Mouse (Mus musculus): ENCODE results near the gene Sdc1. TPM values are rescaled to one million over a fixed set of nuclear protein-coding genes. Genes with fewer than 3 reads are reported as not detected.

Sdc1 gene
- polyA plus RNA-seq, 1 experiment, result 10.9 TPM

DNA sequence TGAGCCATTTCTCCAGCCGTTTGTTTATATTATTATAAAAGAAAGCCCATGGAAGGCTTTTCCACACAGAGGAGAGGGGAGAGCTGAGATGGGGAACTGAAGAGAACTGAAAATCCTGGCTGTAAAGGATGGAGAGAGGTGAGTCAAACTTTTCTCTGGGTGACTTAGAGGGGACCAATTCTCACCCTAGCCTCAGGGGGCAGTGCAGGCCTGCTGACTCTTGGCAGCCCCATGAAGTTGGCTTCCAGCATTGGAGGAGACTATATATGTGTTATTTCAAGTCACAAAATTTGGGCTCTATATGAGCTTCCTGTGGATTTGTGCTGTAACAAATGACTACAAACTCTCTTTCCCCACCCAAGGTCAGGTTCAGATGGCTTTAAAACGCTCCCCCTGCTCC is 8.5 kb upstream of the Sdc1 start:
- H3K4me1 ChIP-seq (ENCODE audit: control insufficient read depth, insufficient read depth, low read length), result no peaks in the 10 kb centered on the region
- H3K4me3 ChIP-seq (ENCODE audit: insufficient read depth, low read length), result no peak overlapping the region
- H3K27ac ChIP-seq (ENCODE audit: insufficient read depth, low read depth, low read length), result no peak overlapping the region
- TF ChIP-seq POLR2A (IDR thresholded peaks at IDR 0.05; ENCODE audit: borderline replicate concordance, low read depth, low read length) (no peak), CTCF (IDR thresholded peaks at IDR 0.05; ENCODE audit: low read depth, low read length) (no peak; the same call in 1 of the 2 replicates)

DNA sequence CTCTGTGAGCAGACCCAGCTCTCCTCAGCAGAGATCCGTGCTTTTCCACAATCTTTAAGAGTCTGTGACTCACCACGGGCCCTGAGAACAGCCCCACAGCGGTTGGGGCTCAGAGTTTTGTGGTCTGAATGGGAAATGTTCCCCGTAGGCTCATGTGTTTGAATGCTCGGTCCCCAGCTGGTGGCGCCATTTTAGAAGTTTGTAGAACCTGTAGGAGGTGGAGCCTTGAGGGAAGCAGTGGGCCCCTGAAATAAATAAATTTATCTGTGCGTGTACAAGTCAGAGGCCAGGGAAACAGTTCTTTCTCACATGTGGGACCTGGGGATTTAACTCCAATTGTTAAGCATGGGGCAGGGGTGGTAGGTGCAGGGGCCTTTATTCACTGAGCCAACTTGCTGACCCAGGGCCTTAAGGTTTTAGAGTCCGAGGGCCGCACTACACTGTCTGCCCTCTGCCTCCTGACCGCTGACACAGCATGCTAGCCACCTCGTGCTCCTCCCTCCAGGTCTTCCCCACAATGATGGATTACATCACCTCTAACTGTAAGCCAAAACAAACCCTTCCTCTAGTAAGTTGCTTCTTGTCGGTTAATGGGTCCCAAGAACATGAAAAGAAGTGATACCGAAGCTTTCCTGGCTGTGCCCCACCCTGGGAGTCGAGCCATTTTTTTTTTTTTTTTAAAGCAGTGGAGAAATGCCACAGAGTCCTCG is 6.7 kb upstream of the Sdc1 start:
- Histone ChIP-seq H3K4me3 (ENCODE audit: insufficient read depth, low read length) (no peak overlapping the region), H3K27ac (ENCODE audit: insufficient read depth, low read depth, low read length) (no peak overlapping the region), H3K4me1 (ENCODE audit: control insufficient read depth, insufficient read depth, low read length) (no peaks in the 10 kb centered on the region)
- no peak for TF ChIP-seq POLR2A (IDR thresholded peaks at IDR 0.05; ENCODE audit: borderline replicate concordance, low read depth, low read length)
- 0 out of 2 replicates have a peak, but pooled peaks have one; percentile 8 for TF ChIP-seq CTCF (IDR thresholded peaks at IDR 0.05; ENCODE audit: low read depth, low read length)

GRCm38 (mm10) chr12:8771844-8772380 is 789 bp downstream of the Sdc1 start:
- H3K4me3 ChIP-seq (ENCODE audit: insufficient read depth, low read length), result peak overlapping the region; percentile 92
- TF ChIP-seq CTCF (IDR thresholded peaks at IDR 0.05; ENCODE audit: low read depth, low read length) (no peak), POLR2A (IDR thresholded peaks at IDR 0.05; ENCODE audit: borderline replicate concordance, low read depth, low read length) (no peak)
- no peak overlapping the region for H3K27ac ChIP-seq (ENCODE audit: insufficient read depth, low read depth, low read length)
- H3K4me1 ChIP-seq (ENCODE audit: control insufficient read depth, insufficient read depth, low read length), result peaks cover 19% of the 10 kb centered on the region

- no peak for TF ChIP-seq CTCF (IDR thresholded peaks at IDR 0.05; ENCODE audit: low read depth, low read length)
- no peak for TF ChIP-seq POLR2A (IDR thresholded peaks at IDR 0.05; ENCODE audit: borderline replicate concordance, low read depth, low read length)
- no peak overlapping the region for H3K27ac ChIP-seq (ENCODE audit: insufficient read depth, low read depth, low read length)
- H3K4me1 ChIP-seq (ENCODE audit: control insufficient read depth, insufficient read depth, low read length), result peaks cover 19% of the 10 kb centered on the region
- H3K4me3 ChIP-seq (ENCODE audit: insufficient read depth, low read length), result peak overlapping the region; percentile 92
These were observed 1.5 kb downstream of the Sdc1 start for GRCm38 (mm10) chr12:8772451-8773143.

DNA sequence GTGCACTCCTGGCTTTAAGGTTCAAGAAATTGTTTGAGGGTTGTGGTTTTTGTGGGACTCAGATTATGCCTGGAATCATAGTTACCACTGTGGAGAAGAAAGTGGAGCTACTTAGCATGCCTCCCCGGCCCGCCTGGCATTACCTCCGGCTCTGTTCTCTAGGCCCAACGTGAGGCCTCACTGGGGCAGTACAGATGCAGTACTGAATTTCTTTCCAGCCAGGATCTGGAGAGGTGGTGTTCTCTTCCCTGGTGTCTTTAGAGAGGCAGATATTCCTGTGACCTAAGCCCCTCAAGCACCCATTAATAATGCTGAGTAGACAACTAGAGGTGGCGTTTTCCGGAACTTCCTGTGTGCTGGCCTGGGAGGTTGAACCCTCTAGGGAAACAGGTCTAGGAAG is 2.2 kb downstream of the Sdc1 start:
- Histone ChIP-seq H3K4me3 (ENCODE audit: insufficient read depth, low read length) (peak overlapping the region; percentile 92), H3K27ac (ENCODE audit: insufficient read depth, low read depth, low read length) (no peak overlapping the region), H3K4me1 (ENCODE audit: control insufficient read depth, insufficient read depth, low read length) (peaks cover 19% of the 10 kb centered on the region)
- TF ChIP-seq CTCF (IDR thresholded peaks at IDR 0.05; ENCODE audit: low read depth, low read length) (no peak), POLR2A (IDR thresholded peaks at IDR 0.05; ENCODE audit: borderline replicate concordance, low read depth, low read length) (no peak)

GRCm38 (mm10) chr12:8774183-8774582 is 3.1 kb downstream of the Sdc1 start:
- Histone ChIP-seq H3K4me3 (ENCODE audit: insufficient read depth, low read length) (no peak overlapping the region), H3K27ac (ENCODE audit: insufficient read depth, low read depth, low read length) (no peak overlapping the region), H3K4me1 (ENCODE audit: control insufficient read depth, insufficient read depth, low read length) (peaks cover 19% of the 10 kb centered on the region)
- TF ChIP-seq CTCF (IDR thresholded peaks at IDR 0.05; ENCODE audit: low read depth, low read length) (no peak), POLR2A (IDR thresholded peaks at IDR 0.05; ENCODE audit: borderline replicate concordance, low read depth, low read length) (no peak)

GRCm38 (mm10) chr12:8776206-8776605 is 5.1 kb downstream of the Sdc1 start:
- TF ChIP-seq CTCF (IDR thresholded peaks at IDR 0.05; ENCODE audit: low read depth, low read length) (no peak), POLR2A (IDR thresholded peaks at IDR 0.05; ENCODE audit: borderline replicate concordance, low read depth, low read length) (no peak)
- Histone ChIP-seq H3K4me1 (ENCODE audit: control insufficient read depth, insufficient read depth, low read length) (peaks cover 21% of the 10 kb centered on the region), H3K4me3 (ENCODE audit: insufficient read depth, low read length) (no peak overlapping the region), H3K27ac (ENCODE audit: insufficient read depth, low read depth, low read length) (no peak overlapping the region)

GRCm38 (mm10) chr12:8776741-8777140 is 5.6 kb downstream of the Sdc1 start:
- H3K4me1 ChIP-seq (ENCODE audit: control insufficient read depth, insufficient read depth, low read length), result peaks cover 22% of the 10 kb centered on the region

GRCm38 (mm10) chr12:8778106-8778505 is 7.0 kb downstream of the Sdc1 start:
- Histone ChIP-seq H3K4me1 (ENCODE audit: control insufficient read depth, insufficient read depth, low read length) (peaks cover 20% of the 10 kb centered on the region), H3K27ac (ENCODE audit: insufficient read depth, low read depth, low read length) (no peak overlapping the region), H3K4me3 (ENCODE audit: insufficient read depth, low read length) (no peak overlapping the region)
- no peak for TF ChIP-seq POLR2A (IDR thresholded peaks at IDR 0.05; ENCODE audit: borderline replicate concordance, low read depth, low read length)
- no peak for TF ChIP-seq CTCF (IDR thresholded peaks at IDR 0.05; ENCODE audit: low read depth, low read length)

More at GRCm38 (mm10) chr12:8776741-8777140, 5.6 kb downstream of the Sdc1 start:
- Histone ChIP-seq H3K4me3 (ENCODE audit: insufficient read depth, low read length) (no peak overlapping the region), H3K27ac (ENCODE audit: insufficient read depth, low read depth, low read length) (no peak overlapping the region)
- no peak for TF ChIP-seq POLR2A (IDR thresholded peaks at IDR 0.05; ENCODE audit: borderline replicate concordance, low read depth, low read length)
- no peak for TF ChIP-seq CTCF (IDR thresholded peaks at IDR 0.05; ENCODE audit: low read depth, low read length)

GRCm38 (mm10) chr12:8779851-8780250 is 8.7 kb downstream of the Sdc1 start:
- TF ChIP-seq CTCF (IDR thresholded peaks at IDR 0.05; ENCODE audit: low read depth, low read length), result no peak
- no peak for TF ChIP-seq POLR2A (IDR thresholded peaks at IDR 0.05; ENCODE audit: borderline replicate concordance, low read depth, low read length)
- Histone ChIP-seq H3K27ac (ENCODE audit: insufficient read depth, low read depth, low read length) (no peak overlapping the region), H3K4me1 (ENCODE audit: control insufficient read depth, insufficient read depth, low read length) (peaks cover 11% of the 10 kb centered on the region), H3K4me3 (ENCODE audit: insufficient read depth, low read length) (no peak overlapping the region)

All from bone marrow macrophage, adult 2 months (primary cell).